Mouse (Mus musculus): ENCODE results near the gene Ccnj. TPM values are rescaled to one million over a fixed set of nuclear protein-coding genes. Genes with fewer than 3 reads are reported as not detected.

Ccnj gene
- polyA plus RNA-seq, 1 experiment from 2014 or later: 5.4 TPM

- WGBS: 52% methylated on average over 7 of the region's 7 CpGs
- H3K27ac ChIP-seq (replicated peaks in 1 of 2; ENCODE audit: control insufficient read depth in 1 of 2, insufficient read depth in 1 of 2, low read depth in 2 of 2, low read length in 2 of 2): 0 out of 4 replicates have a peak overlapping the region, but pooled peaks of 1 of the 2 experiments have one; percentile 84
Observed at GRCm38 (mm10) chr19:40830198-40830597, 881 bp upstream of the Ccnj start.

DNA sequence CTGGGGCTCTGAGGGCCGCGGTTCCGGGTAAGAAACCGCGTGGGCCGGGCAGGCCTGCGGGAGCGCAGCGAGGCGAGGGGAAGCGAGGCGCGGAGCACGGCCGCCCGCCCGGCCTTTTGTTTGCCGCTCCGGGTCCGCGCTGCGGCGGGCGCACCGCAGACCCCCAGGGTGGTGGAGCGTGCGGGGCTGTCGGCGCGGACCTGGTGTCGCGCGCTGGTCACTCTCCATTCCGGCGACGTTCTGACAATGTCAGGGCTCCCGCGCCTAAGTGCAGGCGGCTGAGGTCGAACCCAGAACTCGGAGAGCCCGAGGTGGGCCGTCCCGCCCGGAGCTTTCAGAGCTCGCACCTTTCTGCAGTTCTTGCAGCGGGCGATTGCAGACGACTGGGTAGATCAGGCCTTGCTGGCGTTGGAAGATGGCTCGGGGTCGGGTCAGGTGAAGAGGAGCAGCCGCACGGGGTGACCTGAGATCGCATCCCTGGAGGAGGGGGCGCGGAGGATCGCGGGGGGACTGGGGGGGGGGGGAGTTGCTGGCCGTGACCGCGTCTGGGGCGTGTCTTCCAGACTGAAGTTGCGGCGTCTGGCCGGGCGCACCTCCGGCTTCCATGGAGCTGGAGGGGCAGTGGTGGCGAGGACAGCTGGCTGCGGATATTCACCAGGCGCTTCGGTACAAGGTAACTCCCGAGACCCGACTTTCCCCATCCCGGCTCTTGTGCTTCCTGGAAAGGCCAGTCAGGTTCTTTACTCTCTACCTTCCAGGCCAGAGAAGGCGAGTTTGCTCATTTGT is 530 bp downstream of the Ccnj start:
- under 1% methylated on average over 76 of the region's 76 CpGs for WGBS
- peak overlapping the region; percentile 75 to 91 for H3K4me3 ChIP-seq (ENCODE audit: control insufficient read depth in 1 of 2, insufficient read depth in 1 of 2, low read depth in 1 of 2, low read length in 2 of 2)

More at GRCm38 (mm10) chr19:40830198-40830597, 881 bp upstream of the Ccnj start:
- H3K36me3 ChIP-seq (ENCODE audit: control insufficient read depth, insufficient read depth, low read length): no peaks in the 10 kb centered on the region
- peak overlapping the region; percentile 75 to 91 for H3K4me3 ChIP-seq (ENCODE audit: control insufficient read depth in 1 of 2, insufficient read depth in 1 of 2, low read depth in 1 of 2, low read length in 2 of 2)
- no peaks in the 10 kb centered on the region for H3K27me3 ChIP-seq (ENCODE audit: control insufficient read depth, insufficient read depth, low read length)
- H3K4me2 ChIP-seq (ENCODE audit: low read length): peak overlapping the region; percentile 85
- ATAC-seq (ENCODE audit: insufficient number of reproducible peaks, insufficient read depth, low FRiP score, low read depth): no peak
- peak overlapping the region; percentile 96 for H3K9ac ChIP-seq (ENCODE audit: low read length)
- H3K9me3 ChIP-seq (ENCODE audit: control insufficient read depth, low read length): no peaks in the 10 kb centered on the region
- peaks cover 6 to 14% of the 10 kb centered on the region in 2 experiments for H3K4me1 ChIP-seq (ENCODE audit: control insufficient read depth in 2 of 2, insufficient read depth in 2 of 2, low read length in 2 of 2)

DNA sequence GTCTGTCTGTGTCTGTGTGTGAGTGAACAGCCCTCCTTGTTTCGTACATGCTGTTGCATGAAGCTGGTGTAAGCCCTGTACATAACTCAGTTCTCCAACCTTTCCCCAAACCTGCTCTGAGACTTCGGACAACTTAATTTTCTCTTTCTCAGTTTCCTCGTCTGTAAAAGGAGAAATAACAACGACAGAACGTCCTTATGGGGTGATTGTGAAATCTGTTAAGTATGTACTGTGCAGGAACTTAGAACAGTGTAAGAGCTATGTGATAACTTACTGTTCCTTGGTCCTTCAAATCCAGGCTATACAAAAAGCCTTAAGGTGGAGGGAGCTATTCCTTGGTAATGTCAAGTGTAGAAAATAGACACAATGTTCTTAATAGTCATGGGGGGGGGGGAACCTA is 1.3 kb downstream of the Ccnj start:
- H3K4me1 ChIP-seq (ENCODE audit: control insufficient read depth in 2 of 2, insufficient read depth in 2 of 2, low read length in 2 of 2): peaks cover 6 to 8% of the 10 kb centered on the region in 2 experiments
- H3K4me3 ChIP-seq (ENCODE audit: control insufficient read depth in 1 of 2, insufficient read depth in 1 of 2, low read depth in 1 of 2, low read length in 2 of 2): peak overlapping the region; percentile 75 to 91
- 30% methylated on average over 5 of the region's 5 CpGs for WGBS
- H3K4me2 ChIP-seq (ENCODE audit: low read length): peak overlapping the region; percentile 85
- H3K27me3 ChIP-seq (ENCODE audit: control insufficient read depth, insufficient read depth, low read length): no peaks in the 10 kb centered on the region
- no peaks in the 10 kb centered on the region for H3K9me3 ChIP-seq (ENCODE audit: control insufficient read depth, low read length)
- no peak for ATAC-seq (ENCODE audit: insufficient number of reproducible peaks, insufficient read depth, low FRiP score, low read depth)
- H3K36me3 ChIP-seq (ENCODE audit: control insufficient read depth, insufficient read depth, low read length): peaks cover 10% of the 10 kb centered on the region
- 0 out of 4 replicates have a peak overlapping the region, but pooled peaks of 1 of the 2 experiments have one; percentile 84 for H3K27ac ChIP-seq (replicated peaks in 1 of 2; ENCODE audit: control insufficient read depth in 1 of 2, insufficient read depth in 1 of 2, low read depth in 2 of 2, low read length in 2 of 2)
- H3K9ac ChIP-seq (ENCODE audit: low read length): peak overlapping the region; percentile 96

More for the DNA sequence above, 530 bp downstream of the Ccnj start:
- peak; percentile 43 for ATAC-seq (ENCODE audit: insufficient number of reproducible peaks, insufficient read depth, low FRiP score, low read depth)
- no peaks in the 10 kb centered on the region for H3K27me3 ChIP-seq (ENCODE audit: control insufficient read depth, insufficient read depth, low read length)
- peaks cover 2% of the 10 kb centered on the region; the same call in 1 of the 2 replicates for H3K36me3 ChIP-seq (ENCODE audit: control insufficient read depth, insufficient read depth, low read length)
- H3K4me1 ChIP-seq (ENCODE audit: control insufficient read depth in 2 of 2, insufficient read depth in 2 of 2, low read length in 2 of 2): peaks cover 6 to 13% of the 10 kb centered on the region in 2 experiments
- no peaks in the 10 kb centered on the region for H3K9me3 ChIP-seq (ENCODE audit: control insufficient read depth, low read length)
- peak overlapping the region; percentile 85 for H3K4me2 ChIP-seq (ENCODE audit: low read length)
- peak overlapping the region; percentile 96 for H3K9ac ChIP-seq (ENCODE audit: low read length)
- peak overlapping the region; percentile 46 to 84 for H3K27ac ChIP-seq (replicated peaks in 1 of 2; ENCODE audit: control insufficient read depth in 1 of 2, insufficient read depth in 1 of 2, low read depth in 2 of 2, low read length in 2 of 2)

DNA sequence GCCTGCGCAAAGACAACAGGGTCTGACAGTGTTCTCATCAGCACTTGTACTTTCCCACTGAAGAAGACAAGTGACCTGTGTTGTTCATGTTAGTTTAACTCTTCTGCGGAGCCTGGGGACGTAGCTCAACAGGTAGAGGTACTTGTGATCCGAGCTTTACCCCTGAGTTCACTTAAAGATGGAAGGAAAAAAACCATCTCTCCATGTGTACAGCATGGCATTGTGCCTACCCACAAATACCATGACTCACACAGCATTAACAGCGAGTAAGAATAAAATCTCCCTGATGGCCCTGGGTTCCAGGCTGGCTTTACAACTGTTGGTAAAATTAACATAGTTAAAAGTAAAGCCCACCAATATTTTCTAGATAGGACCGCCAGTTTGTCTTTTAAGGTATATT is 3.4 kb downstream of the Ccnj start:
- Histone ChIP-seq H3K27me3 (ENCODE audit: control insufficient read depth, insufficient read depth, low read length) (no peaks in the 10 kb centered on the region), H3K9me3 (ENCODE audit: control insufficient read depth, low read length) (no peaks in the 10 kb centered on the region), H3K4me3 (ENCODE audit: control insufficient read depth in 1 of 2, insufficient read depth in 1 of 2, low read depth in 1 of 2, low read length in 2 of 2) (no peak overlapping the region), H3K27ac (replicated peaks in 1 of 2; ENCODE audit: control insufficient read depth in 1 of 2, insufficient read depth in 1 of 2, low read depth in 2 of 2, low read length in 2 of 2) (no peak overlapping the region), H3K4me1 (ENCODE audit: control insufficient read depth in 2 of 2, insufficient read depth in 2 of 2, low read length in 2 of 2) (peaks cover 6 to 9% of the 10 kb centered on the region in 2 experiments), H3K9ac (ENCODE audit: low read length) (no peak overlapping the region), H3K36me3 (ENCODE audit: control insufficient read depth, insufficient read depth, low read length) (peaks cover 30% of the 10 kb centered on the region), H3K4me2 (ENCODE audit: low read length) (no peak overlapping the region)
- no peak for ATAC-seq (ENCODE audit: insufficient number of reproducible peaks, insufficient read depth, low FRiP score, low read depth)
- WGBS: 92% methylated on average over 6 of the region's 6 CpGs

DNA sequence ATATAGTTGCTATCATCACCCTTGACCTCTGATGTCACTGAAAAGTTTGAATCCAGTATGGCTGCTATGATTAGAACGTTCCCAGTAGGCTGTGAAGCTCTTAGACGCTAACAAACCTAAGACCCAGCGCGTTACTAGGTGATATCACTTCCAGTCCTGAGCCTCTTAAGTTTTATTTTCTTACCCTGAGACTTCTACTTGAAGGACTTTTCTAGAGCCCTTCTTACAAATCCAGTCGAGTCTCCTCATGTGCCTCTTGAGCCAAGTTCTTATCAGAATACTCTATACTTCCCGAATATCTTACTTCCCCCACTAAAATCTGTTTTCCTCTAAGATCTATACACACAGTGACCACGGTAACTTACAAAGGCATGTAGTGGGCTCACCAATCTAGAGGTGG is 7.1 kb downstream of the Ccnj start:
- H3K9ac ChIP-seq (ENCODE audit: low read length): no peak overlapping the region
- H3K27me3 ChIP-seq (ENCODE audit: control insufficient read depth, insufficient read depth, low read length): no peaks in the 10 kb centered on the region
- WGBS: 88% methylated on average over 7 of the region's 7 CpGs
- H3K4me2 ChIP-seq (ENCODE audit: low read length): no peak overlapping the region
- H3K4me3 ChIP-seq (ENCODE audit: control insufficient read depth in 1 of 2, insufficient read depth in 1 of 2, low read depth in 1 of 2, low read length in 2 of 2): no peak overlapping the region
- H3K27ac ChIP-seq (replicated peaks in 1 of 2; ENCODE audit: control insufficient read depth in 1 of 2, insufficient read depth in 1 of 2, low read depth in 2 of 2, low read length in 2 of 2): no peak overlapping the region
- H3K4me1 ChIP-seq (ENCODE audit: control insufficient read depth in 2 of 2, insufficient read depth in 2 of 2, low read length in 2 of 2): 0 out of 4 replicates have a peak, but pooled peaks cover 0 to 6% of the 10 kb centered on the region in 2 experiments
- H3K36me3 ChIP-seq (ENCODE audit: control insufficient read depth, insufficient read depth, low read length): peaks cover 56% of the 10 kb centered on the region
- H3K9me3 ChIP-seq (ENCODE audit: control insufficient read depth, low read length): no peaks in the 10 kb centered on the region
- ATAC-seq (ENCODE audit: insufficient number of reproducible peaks, insufficient read depth, low FRiP score, low read depth): no peak

DNA sequence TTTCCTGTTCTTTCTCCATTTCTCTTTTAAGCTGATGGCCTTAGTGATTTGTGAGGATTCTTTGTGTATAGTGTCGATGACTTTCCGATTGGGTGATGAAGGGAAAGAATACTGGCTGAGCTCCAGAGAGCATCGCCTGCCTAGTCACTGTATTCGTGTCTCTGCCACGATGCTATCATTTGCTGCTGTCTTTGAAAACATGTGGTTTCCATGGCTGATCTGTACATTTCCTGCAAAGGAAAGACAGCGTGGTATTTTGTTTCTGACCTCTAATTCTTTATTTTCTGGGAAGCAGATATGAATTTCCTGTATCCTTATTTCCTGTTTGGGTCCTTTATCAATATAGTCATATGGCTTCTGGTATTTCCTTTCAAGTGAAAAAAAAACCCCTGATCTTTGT is 9.2 kb downstream of the Ccnj start:
- Histone ChIP-seq H3K36me3 (ENCODE audit: control insufficient read depth, insufficient read depth, low read length) (peaks cover 76% of the 10 kb centered on the region), H3K4me2 (ENCODE audit: low read length) (no peak overlapping the region), H3K27ac (replicated peaks in 1 of 2; ENCODE audit: control insufficient read depth in 1 of 2, insufficient read depth in 1 of 2, low read depth in 2 of 2, low read length in 2 of 2) (no peak overlapping the region), H3K27me3 (ENCODE audit: control insufficient read depth, insufficient read depth, low read length) (no peaks in the 10 kb centered on the region), H3K9me3 (ENCODE audit: control insufficient read depth, low read length) (no peaks in the 10 kb centered on the region), H3K9ac (ENCODE audit: low read length) (no peak overlapping the region), H3K4me3 (ENCODE audit: control insufficient read depth in 1 of 2, insufficient read depth in 1 of 2, low read depth in 1 of 2, low read length in 2 of 2) (no peak overlapping the region), H3K4me1 (ENCODE audit: control insufficient read depth in 2 of 2, insufficient read depth in 2 of 2, low read length in 2 of 2) (0 out of 4 replicates have a peak, but pooled peaks cover 0 to 6% of the 10 kb centered on the region in 2 experiments)
- WGBS: 71% methylated on average over 6 of the region's 6 CpGs
- no peak for ATAC-seq (ENCODE audit: insufficient number of reproducible peaks, insufficient read depth, low FRiP score, low read depth)

GRCm38 (mm10) chr19:40841083-40841482 is 10.0 kb downstream of the Ccnj start:
- no peak overlapping the region for H3K4me3 ChIP-seq (ENCODE audit: control insufficient read depth in 1 of 2, insufficient read depth in 1 of 2, low read depth in 1 of 2, low read length in 2 of 2)
- 0 out of 4 replicates have a peak, but pooled peaks cover 0 to 6% of the 10 kb centered on the region in 2 experiments for H3K4me1 ChIP-seq (ENCODE audit: control insufficient read depth in 2 of 2, insufficient read depth in 2 of 2, low read length in 2 of 2)
- no peak overlapping the region for H3K27ac ChIP-seq (replicated peaks in 1 of 2; ENCODE audit: control insufficient read depth in 1 of 2, insufficient read depth in 1 of 2, low read depth in 2 of 2, low read length in 2 of 2)
- peaks cover 84% of the 10 kb centered on the region for H3K36me3 ChIP-seq (ENCODE audit: control insufficient read depth, insufficient read depth, low read length)
- H3K4me2 ChIP-seq (ENCODE audit: low read length): no peak overlapping the region
- no peaks in the 10 kb centered on the region for H3K27me3 ChIP-seq (ENCODE audit: control insufficient read depth, insufficient read depth, low read length)
- WGBS: 88% methylated on average over 6 of the region's 6 CpGs
- no peaks in the 10 kb centered on the region for H3K9me3 ChIP-seq (ENCODE audit: control insufficient read depth, low read length)
- H3K9ac ChIP-seq (ENCODE audit: low read length): no peak overlapping the region
- ATAC-seq (ENCODE audit: insufficient number of reproducible peaks, insufficient read depth, low FRiP score, low read depth): no peak
